Mouse (Mus musculus) neural tube, embryonic 12.5 days (tissue): ENCODE measurements around the gene Tmcc3. TPM values are rescaled to one million over a fixed set of nuclear protein-coding genes. Genes with fewer than 3 reads are reported as not detected.

ENCODE experiments used
- ATAC-seq: fragments of 200-750 bp; cut with Nextera tagmentation; 2 replicates; pipeline ENCODE4 v1.8.0; 2017; ENCODE audit warnings: low read depth, mild to moderate bottlenecking, moderate TSS enrichment, moderate library complexity; ENCODE audit not compliant: low FRiP score
- H3K27ac ChIP-seq: fragments of 300-500 bp; sonication (generic); 2 replicates; pipeline ENCODE4 v1.5.1; 2016
- H3K27me3 ChIP-seq: fragments of 300-500 bp; sonication (generic); replicated peaks from 2 replicates; pipeline ENCODE4 v1.6.1; 2016; ENCODE audit warnings: mild to moderate bottlenecking
- H3K36me3 ChIP-seq: fragments of 300-500 bp; sonication (generic); 2 replicates; pipeline ENCODE4 v1.6.1; 2016; ENCODE audit warnings: mild to moderate bottlenecking
- H3K4me1 ChIP-seq: fragments of 300-500 bp; sonication (generic); 2 replicates; pipeline ENCODE4 v1.6.1; 2016
- H3K4me2 ChIP-seq: fragments of 300-500 bp; sonication (generic); replicated peaks from 2 replicates; pipeline ENCODE4 v1.6.1; 2016; ENCODE audit warnings: mild to moderate bottlenecking
- H3K4me3 ChIP-seq: fragments of 300-500 bp; sonication (generic); 2 replicates; pipeline ENCODE4 v1.5.1; 2016
- H3K9ac ChIP-seq: fragments of 300-500 bp; sonication (generic); 2 replicates; pipeline ENCODE4 v1.6.1; 2016; ENCODE audit warnings: mild to moderate bottlenecking
- H3K9me3 ChIP-seq: fragments of 300-500 bp; sonication (generic); 2 replicates; pipeline ENCODE4 v1.6.1; 2016; ENCODE audit warnings: mild to moderate bottlenecking
- WGBS: fragments of 180-500 bp; shearing (Covaris S2); methylation state at CpG from one replicate; pipeline ENCODE4 v1.1.7; 2016; 5-methylcytosine and 5-hydroxymethylcytosine counted together
- polyA plus RNA-seq: library from polyadenylated mRNA; unstranded; fragments of >200 nt; fragmentation: Nextera tagmentation; extraction: Ambion mirVana; gene quantifications from 2 replicates; pipeline ENCODE4 v1.2.1, GENCODE M21; 2016

Gene Tmcc3
- polyA plus RNA-seq, 1 experiment from 2014 or later, result 7.6 TPM

DNA sequence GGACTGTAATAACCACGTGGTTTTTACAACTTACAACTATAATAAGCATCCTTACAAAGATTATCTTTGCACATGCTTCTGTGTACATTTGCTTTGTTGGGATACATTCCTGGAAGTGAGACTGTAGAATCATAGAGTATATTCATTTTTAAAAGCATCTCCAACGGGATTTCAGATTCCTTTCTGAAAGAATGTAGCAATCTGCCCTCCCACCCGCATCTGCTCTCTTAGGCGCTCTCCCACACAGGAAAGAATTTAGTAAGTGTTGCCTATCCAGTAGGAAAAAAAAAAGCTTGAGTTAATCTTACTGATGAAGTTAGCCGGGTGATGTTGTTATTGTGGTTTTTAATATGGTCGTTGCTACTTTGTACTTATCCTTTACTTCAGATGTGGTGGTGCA, 97.9 kb downstream of the Tmcc3 start:
- no peaks in the 10 kb centered on the region for H3K36me3 ChIP-seq
- H3K4me2 ChIP-seq, result no peak overlapping the region
- no peak overlapping the region for H3K4me3 ChIP-seq
- H3K27me3 ChIP-seq, result no peaks in the 10 kb centered on the region
- 88% methylated on average over 6 of the region's 6 CpGs for WGBS
- peaks cover 20% of the 10 kb centered on the region for H3K4me1 ChIP-seq
- ATAC-seq, result no peak
- no peaks in the 10 kb centered on the region for H3K9me3 ChIP-seq
- H3K9ac ChIP-seq, result no peak overlapping the region
- H3K27ac ChIP-seq, result no peak overlapping the region

GRCm38 (mm10) chr10:94411594-94411993, 99.8 kb downstream of the Tmcc3 start:
- Histone ChIP-seq H3K27ac (no peak overlapping the region), H3K4me1 (peaks cover 37% of the 10 kb centered on the region), H3K27me3 (no peaks in the 10 kb centered on the region), H3K36me3 (no peaks in the 10 kb centered on the region), H3K9ac (no peak overlapping the region), H3K9me3 (no peaks in the 10 kb centered on the region), H3K4me2 (no peak overlapping the region), H3K4me3 (no peak overlapping the region)
- ATAC-seq, result no peak
- 86% methylated on average over 9 of the region's 9 CpGs for WGBS

DNA sequence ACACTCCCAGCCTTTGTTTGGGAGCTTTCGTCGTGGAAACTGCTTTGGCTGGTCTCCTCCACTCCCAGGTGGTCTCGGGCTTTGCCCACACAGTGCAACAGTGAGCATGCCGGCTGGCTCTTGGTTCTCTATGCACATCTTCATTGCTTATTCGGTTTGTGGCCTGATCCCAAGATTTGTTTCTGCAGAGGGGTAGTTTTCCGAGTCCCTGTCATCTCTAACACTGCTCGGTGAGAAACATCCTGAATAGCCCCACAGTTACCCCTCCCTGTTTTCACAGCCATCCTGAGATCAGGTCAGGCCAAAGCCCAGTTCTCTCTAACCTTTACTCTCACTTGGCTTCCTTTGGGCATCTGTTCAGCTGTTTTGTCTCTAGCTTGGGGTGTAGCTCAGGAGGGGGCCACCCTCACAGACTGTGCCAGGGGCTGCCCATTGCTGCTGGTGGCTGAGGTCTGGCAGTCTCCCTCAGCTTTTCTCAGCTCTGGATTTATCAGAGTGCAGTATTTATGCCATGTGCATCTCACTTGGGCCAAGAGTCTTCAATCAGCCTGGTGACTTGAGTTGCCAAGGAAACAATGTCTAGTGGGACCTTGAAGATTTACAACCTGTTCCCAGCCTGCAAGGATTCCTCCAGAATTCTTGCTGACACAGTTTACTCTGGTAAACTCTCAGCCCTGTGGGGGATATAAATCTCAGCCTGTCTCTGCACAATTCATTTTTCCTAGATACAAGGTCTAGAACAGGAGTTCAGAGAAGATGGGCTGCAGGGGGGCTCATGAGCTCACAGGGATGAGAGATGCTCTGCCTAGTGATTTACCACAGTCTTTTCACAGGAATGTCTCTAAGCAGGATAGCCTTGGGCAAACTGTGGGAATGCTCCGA, 102.3 kb downstream of the Tmcc3 start:
- Histone ChIP-seq H3K36me3 (no peaks in the 10 kb centered on the region), H3K9me3 (no peaks in the 10 kb centered on the region), H3K4me3 (no peak overlapping the region), H3K27ac (peak overlapping the region; percentile 53), H3K4me2 (peak overlapping the region; percentile 22), H3K27me3 (no peaks in the 10 kb centered on the region), H3K4me1 (peaks cover 40% of the 10 kb centered on the region), H3K9ac (no peak overlapping the region)
- peak; percentile 89 for ATAC-seq
- WGBS, result 12% methylated on average over 8 of the region's 8 CpGs

GRCm38 (mm10) chr10:94415950-94416844, 104.4 kb downstream of the Tmcc3 start:
- H3K9ac ChIP-seq, result no peak overlapping the region
- peaks cover 37% of the 10 kb centered on the region for H3K4me1 ChIP-seq
- H3K4me3 ChIP-seq, result no peak overlapping the region
- 40% methylated on average over 22 of the region's 22 CpGs for WGBS
- no peak for ATAC-seq
- no peaks in the 10 kb centered on the region for H3K36me3 ChIP-seq
- H3K27ac ChIP-seq, result peak overlapping the region; percentile 23; the same call in 1 of the 2 replicates
- peak overlapping the region; percentile 28 for H3K4me2 ChIP-seq
- H3K27me3 ChIP-seq, result no peaks in the 10 kb centered on the region
- no peaks in the 10 kb centered on the region for H3K9me3 ChIP-seq

DNA sequence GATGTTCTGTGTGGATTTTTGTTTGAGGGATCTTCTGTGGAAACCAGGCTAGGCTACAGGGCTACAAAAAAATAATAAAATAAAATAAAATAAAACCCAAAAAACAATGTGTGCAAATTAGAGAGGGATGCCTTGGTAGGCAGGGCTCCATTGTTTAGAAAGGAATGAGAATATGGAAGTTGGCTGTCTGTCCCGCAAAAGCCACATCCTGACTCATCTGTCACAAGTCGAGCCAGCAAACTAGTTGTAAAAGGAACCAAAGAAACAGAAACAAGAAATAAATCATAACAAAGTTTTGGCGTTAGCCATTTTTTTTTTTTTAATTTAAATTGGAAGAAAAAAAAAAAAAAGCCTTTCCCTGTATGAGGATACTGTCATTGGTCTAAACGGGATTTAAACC, 105.9 kb downstream of the Tmcc3 start:
- Histone ChIP-seq H3K27ac (no peak overlapping the region), H3K9ac (no peak overlapping the region), H3K36me3 (no peaks in the 10 kb centered on the region), H3K4me2 (no peak overlapping the region), H3K4me3 (no peak overlapping the region), H3K4me1 (peaks cover 37% of the 10 kb centered on the region), H3K27me3 (no peaks in the 10 kb centered on the region), H3K9me3 (no peaks in the 10 kb centered on the region)
- 90% methylated on average over 4 of the region's 4 CpGs for WGBS
- ATAC-seq, result no peak

DNA sequence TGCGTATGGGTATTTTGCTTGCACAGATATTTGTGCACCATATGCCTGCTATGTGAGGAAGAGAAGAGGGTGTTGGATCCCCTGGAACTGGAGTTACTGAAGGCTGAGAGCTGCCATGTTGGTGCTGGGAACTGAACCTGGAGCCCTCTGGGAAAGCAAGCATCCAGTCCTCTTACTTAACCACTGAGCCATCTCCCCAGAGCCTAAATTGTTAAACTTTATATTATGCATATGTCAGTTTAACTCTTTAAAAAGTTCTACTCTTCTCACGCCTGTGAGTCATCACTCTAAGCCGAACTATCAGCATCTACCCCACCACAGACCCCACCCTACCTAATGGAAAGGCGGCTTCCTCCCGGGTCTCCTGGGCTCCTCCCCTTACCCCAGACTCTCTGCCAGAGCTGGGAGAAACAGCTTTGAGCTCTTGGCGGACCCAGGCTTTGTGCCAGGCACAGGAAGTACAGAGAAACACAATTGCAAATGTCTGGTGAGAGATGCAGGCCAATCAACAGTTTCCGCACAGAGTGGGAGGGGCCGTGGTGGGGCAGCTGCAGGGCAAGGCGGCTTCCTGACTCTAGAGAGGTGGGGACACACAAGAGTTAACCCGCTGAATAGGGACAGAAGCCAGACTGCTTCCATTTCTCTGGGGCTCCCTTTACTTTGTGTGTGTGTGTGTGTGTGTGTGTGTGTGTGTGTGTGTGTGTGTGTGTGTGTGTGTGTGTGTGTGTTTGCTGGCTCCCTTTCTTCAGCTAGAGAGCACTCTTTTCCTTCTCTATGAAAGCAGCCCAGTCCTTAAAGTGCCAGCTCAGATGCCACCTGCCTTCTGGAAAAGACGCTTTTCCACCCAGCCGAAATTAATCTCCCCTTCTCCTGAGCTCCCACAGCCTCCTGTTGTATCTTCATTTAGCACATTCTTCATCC, 114.5 kb downstream of the Tmcc3 start:
- ATAC-seq, result peak; percentile 75
- Histone ChIP-seq H3K27ac (no peak overlapping the region), H3K4me3 (no peak overlapping the region), H3K9me3 (no peaks in the 10 kb centered on the region), H3K4me1 (no peaks in the 10 kb centered on the region), H3K36me3 (no peaks in the 10 kb centered on the region), H3K27me3 (no peaks in the 10 kb centered on the region), H3K4me2 (0 out of 2 replicates have a peak overlapping the region, but pooled peaks have one; percentile 0), H3K9ac (no peak overlapping the region)
- WGBS, result 56% methylated on average over 12 of the region's 12 CpGs

DNA sequence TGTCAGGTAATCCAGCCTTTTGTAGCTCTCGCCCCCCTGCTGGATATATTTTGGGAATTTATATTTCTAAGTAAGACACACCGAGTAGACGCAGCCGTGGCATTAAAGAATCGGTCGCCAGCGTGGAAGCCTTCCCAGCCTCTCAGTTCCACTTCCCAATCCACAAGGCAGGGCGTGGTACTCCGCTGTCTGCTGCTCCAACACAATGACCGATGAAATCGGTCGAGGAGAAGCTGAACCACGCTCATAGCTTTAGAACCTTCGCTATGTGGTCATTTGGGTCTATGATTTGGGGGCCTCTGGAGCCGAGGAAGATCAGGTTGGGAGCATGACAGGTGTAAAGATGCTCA, 115.1 kb downstream of the Tmcc3 start:
- no peak overlapping the region for H3K27ac ChIP-seq
- H3K4me3 ChIP-seq, result no peak overlapping the region
- ATAC-seq, result no peak
- no peaks in the 10 kb centered on the region for H3K36me3 ChIP-seq
- 92% methylated on average over 15 of the region's 15 CpGs for WGBS
- H3K4me1 ChIP-seq, result no peaks in the 10 kb centered on the region
- H3K9me3 ChIP-seq, result no peaks in the 10 kb centered on the region
- H3K27me3 ChIP-seq, result no peaks in the 10 kb centered on the region
- H3K9ac ChIP-seq, result no peak overlapping the region
- H3K4me2 ChIP-seq, result no peak overlapping the region

- Histone ChIP-seq H3K4me3 (no peak overlapping the region), H3K9me3 (no peaks in the 10 kb centered on the region), H3K27ac (no peak overlapping the region), H3K36me3 (no peaks in the 10 kb centered on the region), H3K27me3 (no peaks in the 10 kb centered on the region), H3K9ac (no peak overlapping the region), H3K4me1 (no peaks in the 10 kb centered on the region), H3K4me2 (no peak overlapping the region)
- no peak for ATAC-seq
- 61% methylated on average over 12 of the region's 12 CpGs for WGBS
These were observed 116.6 kb downstream of the Tmcc3 start for GRCm38 (mm10) chr10:94428186-94428942.

- Histone ChIP-seq H3K9ac (no peak overlapping the region), H3K36me3 (no peaks in the 10 kb centered on the region), H3K27ac (no peak overlapping the region), H3K27me3 (no peaks in the 10 kb centered on the region), H3K9me3 (no peaks in the 10 kb centered on the region), H3K4me1 (no peaks in the 10 kb centered on the region), H3K4me3 (no peak overlapping the region), H3K4me2 (no peak overlapping the region)
- WGBS, result 74% methylated on average over 6 of the region's 6 CpGs
- no peak for ATAC-seq
These were observed 118.8 kb downstream of the Tmcc3 start for GRCm38 (mm10) chr10:94430566-94430965.

- no peak overlapping the region for H3K9ac ChIP-seq
- H3K4me2 ChIP-seq, result no peak overlapping the region
- H3K27ac ChIP-seq, result no peak overlapping the region
- no peak for ATAC-seq
- no peaks in the 10 kb centered on the region for H3K9me3 ChIP-seq
- H3K4me3 ChIP-seq, result no peak overlapping the region
- H3K36me3 ChIP-seq, result no peaks in the 10 kb centered on the region
- no peaks in the 10 kb centered on the region for H3K4me1 ChIP-seq
- no peaks in the 10 kb centered on the region for H3K27me3 ChIP-seq
- 71% methylated on average over 5 of the region's 5 CpGs for WGBS
These were observed 121.2 kb downstream of the Tmcc3 start for GRCm38 (mm10) chr10:94432933-94433332.

GRCm38 (mm10) chr10:94433901-94434300, 122.2 kb downstream of the Tmcc3 start:
- Histone ChIP-seq H3K4me1 (no peaks in the 10 kb centered on the region), H3K9ac (no peak overlapping the region), H3K9me3 (no peaks in the 10 kb centered on the region), H3K36me3 (no peaks in the 10 kb centered on the region), H3K27ac (no peak overlapping the region), H3K4me3 (no peak overlapping the region), H3K27me3 (no peaks in the 10 kb centered on the region), H3K4me2 (no peak overlapping the region)
- no peak for ATAC-seq
- 51% methylated on average over 7 of the region's 7 CpGs for WGBS
